25 mouse cellular contexts compared by ENCODE assay signal in the genomic region with DNA sequence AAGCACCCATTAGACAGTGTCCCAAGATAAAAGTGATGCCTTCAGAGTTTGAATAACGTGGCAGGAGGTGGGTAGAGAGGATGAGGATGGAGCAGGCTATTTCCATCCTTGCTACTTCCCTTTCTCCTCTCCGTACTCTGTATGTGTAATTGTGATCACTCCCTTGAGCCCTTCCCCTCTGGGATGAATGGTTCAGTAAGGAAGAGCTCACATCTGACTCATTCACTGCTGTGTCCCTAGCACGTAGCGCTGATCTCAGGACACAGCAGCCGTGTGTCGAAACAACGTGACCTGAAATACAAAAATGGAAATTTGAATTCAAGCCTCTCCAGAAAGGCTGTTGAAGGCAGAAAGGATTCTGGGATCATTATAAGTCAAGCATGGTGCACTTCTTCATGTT.
"Had no signal": no experiment of that assay in that cellular context is flagged by ENCODE, and none has a peak within 500 bp of the region (broad histone marks: within the 10 kb centered on the region; RNA-seq: fewer than 3 reads in every experiment).

No protein-coding gene starts in this region.

- H3K4me2 ChIP-seq: heart, embryonic 12.5 days; hindbrain, embryonic 13.5 days; intestine, embryonic 15.5 days; limb, embryonic 12.5 days; liver, embryonic 11.5 days; liver, embryonic 13.5 days had no signal

- H3K27ac ChIP-seq: gastrocnemius, adult 2 months; heart, adult 2 months; heart, embryonic 10.5 days; intestine, embryonic 15.5 days; layer of hippocampus, adult 2 months; limb, embryonic 10.5 days; limb, embryonic 12.5 days; liver, embryonic 13.5 days had no signal

- H3K4me1 ChIP-seq: heart, embryonic 10.5 days; heart, embryonic 12.5 days; intestine, embryonic 15.5 days; limb, embryonic 10.5 days; limb, embryonic 12.5 days; liver, embryonic 13.5 days had no signal

- H3K27me3 ChIP-seq: heart, embryonic 12.5 days; hindbrain, embryonic 13.5 days; intestine, embryonic 15.5 days; limb, embryonic 12.5 days; liver, embryonic 13.5 days had no signal

- DNase-seq: gastrocnemius, adult 2 months; gastrocnemius, postnatal 10 days; gastrocnemius, postnatal 25 days; heart, adult 2 months; heart, postnatal 10 days; heart, postnatal 4 days; kidney, adult 18-20 months; kidney, adult 8-10 months; kidney, postnatal 10 days; kidney, postnatal 25 days; kidney, postnatal 4 days; liver; liver, embryonic 13.5 days had no signal

- H3K36me3 ChIP-seq: heart, embryonic 10.5 days; heart, embryonic 12.5 days; hindbrain, embryonic 13.5 days; intestine, embryonic 15.5 days; limb, embryonic 10.5 days; limb, embryonic 12.5 days; liver, embryonic 13.5 days had no signal

- H3K4me3 ChIP-seq: gastrocnemius, adult 2 months; heart, adult 2 months; heart, embryonic 10.5 days; heart, embryonic 12.5 days; hindbrain, embryonic 13.5 days; intestine, embryonic 15.5 days; layer of hippocampus, adult 2 months; left cerebral cortex, adult 2 months; limb, embryonic 10.5 days; limb, embryonic 12.5 days; liver, embryonic 13.5 days had no signal

- ATAC-seq: hindbrain, embryonic 16.5 days; inflammation-experienced regulatory T-cells, adult 6 months; intestine, embryonic 15.5 days; intestine, postnatal 0 days had no signal

- H3K9me3 ChIP-seq: heart, embryonic 10.5 days; heart, embryonic 12.5 days; hindbrain, embryonic 13.5 days; intestine, embryonic 15.5 days; limb, embryonic 10.5 days; limb, embryonic 12.5 days; liver, embryonic 13.5 days had no signal

- H3K9ac ChIP-seq: heart, embryonic 12.5 days; hindbrain, embryonic 13.5 days; intestine, embryonic 15.5 days; limb, embryonic 12.5 days; liver, embryonic 13.5 days had no signal
